In genomic region chr15:98934217-98934839, GRCm38 (mm10) we compare ENCODE assay signal across 8 mouse cellular contexts. TPM values are rescaled to one million over a fixed set of nuclear protein-coding genes. Genes with fewer than 3 reads are reported as not detected.
DNase-seq lines count a peak whose midpoint lies in the region; ATAC-seq and TF ChIP-seq lines count a peak whose summit lies in the region.

Gene Tuba1b, minus strand, starts transcription at chr15:98934565.

- H3K9me3 ChIP-seq in intestine, postnatal 0 days (ENCODE audit: control insufficient read depth), result no peaks in the 10 kb centered on the region
- H3K9me3 ChIP-seq in midbrain, embryonic 10.5 days (replicated peaks), result no peaks in the 10 kb centered on the region

- peak; percentile 27; the same call in 1 of the 2 replicates for TF ChIP-seq CTCF in intestine, postnatal 0 days (IDR thresholded peaks at IDR 0.05; ENCODE audit: low read depth)

- intact Hi-C loops in left cerebral cortex, postnatal 36 days (cut with DNase I), result loop anchor here (1.0 to 5.0 kb wide), 3 partner anchors 18 to 62 kb away; partner anchors contain the start of genes Gm49450, Kmt2d and Tuba1a

- DNase-seq in adrenal gland, postnatal 10 days, result peak; percentile 95
- peak; percentile 92 for DNase-seq in embryo, embryonic 9.5 days (ENCODE audit: extremely low spot score)
- no peak for DNase-seq in gonadal fat pad, adult 2 months (ENCODE audit: low read depth)
- peak; percentile 91 to 97 for DNase-seq in left cerebral cortex, postnatal 36 days (ENCODE audit: low spot score in 2 of 2)
- DNase-seq in midbrain, embryonic 10.5 days (ENCODE audit: low spot score), result peak; percentile 89
- peak; percentile 88 to 90 for DNase-seq in right cerebral cortex, postnatal 36 days (ENCODE audit: low spot score in 2 of 2)
- peak; percentile 90 for DNase-seq in yolk sac, embryonic 10.5 days (ENCODE audit: low spot score)

- peak within 1 kb of the TSS; percentile 70 for H3K27ac ChIP-seq in intestine, postnatal 0 days (ENCODE audit: low read depth, low read length)
- H3K27ac ChIP-seq in midbrain, embryonic 10.5 days (replicated peaks), result peak within 1 kb of the TSS; percentile 99

- peaks cover 9% of the 10 kb centered on the region; the same call in 1 of the 2 replicates for H3K36me3 ChIP-seq in intestine, postnatal 0 days (ENCODE audit: control insufficient read depth, insufficient read depth)
- peaks cover 25% of the 10 kb centered on the region for H3K36me3 ChIP-seq in midbrain, embryonic 10.5 days

- H3K4me2 ChIP-seq in intestine, postnatal 0 days (replicated peaks; ENCODE audit: low read depth), result peak within 1 kb of the TSS; percentile 76

- H3K4me1 ChIP-seq in intestine, postnatal 0 days (replicated peaks; ENCODE audit: control insufficient read depth, insufficient read depth, low read length), result peaks cover 4% of the 10 kb centered on the region; the same call in 1 of the 2 replicates
- peaks cover 30% of the 10 kb centered on the region for H3K4me1 ChIP-seq in midbrain, embryonic 10.5 days

- H3K4me3 ChIP-seq in intestine, postnatal 0 days (ENCODE audit: low read depth, low read length), result peak within 1 kb of the TSS; percentile 66
- H3K4me3 ChIP-seq in midbrain, embryonic 10.5 days, result peak within 1 kb of the TSS; percentile 90

- ATAC-seq in intestine, postnatal 0 days, result peak; percentile 96

- no peaks in the 10 kb centered on the region for H3K27me3 ChIP-seq in intestine, postnatal 0 days (replicated peaks; ENCODE audit: control insufficient read depth, insufficient read depth, low read length)
- H3K27me3 ChIP-seq in midbrain, embryonic 10.5 days (ENCODE audit: low read depth, poor library complexity, severe bottlenecking), result no peaks in the 10 kb centered on the region

- WGBS in intestine, postnatal 0 days, result under 1% methylated on average over 56 of the region's 58 CpGs
- under 1% methylated on average over 58 of the region's 58 CpGs for WGBS in midbrain, embryonic 10.5 days

- H3K9ac ChIP-seq in intestine, postnatal 0 days (ENCODE audit: low read depth, low read length), result peak within 1 kb of the TSS; percentile 52

RNA-seq across cellular contexts. Expression of gene Tuba1b, which starts in this region (rescaled TPM):
- total RNA-seq in adrenal gland, postnatal 10 days (2021), result 100 to 1,000 TPM; 329 to 414 TPM
- 1,607 and 3,142 TPM in 2 replicates for polyA plus RNA-seq in gonadal fat pad, adult 2 months (2012; rRNA removed)
- polyA plus RNA-seq in intestine, postnatal 0 days (2015; fragmentation: Nextera tagmentation; extraction: Ambion mirVana), result 391 and 435 TPM in 2 replicates
- 100 to 1,000 TPM; 509 to 602 TPM for total RNA-seq in left cerebral cortex, postnatal 36 days (2021)
- 2,448 and 2,588 TPM in 2 replicates for polyA plus RNA-seq in midbrain, embryonic 10.5 days (2016; fragmentation: Nextera tagmentation; extraction: Ambion mirVana)
